Mouse (Mus musculus): ENCODE measurements at regions not wholly inside any gene's neighbourhood (a gene's known extent, or its start where the extent isn't known, plus 50 kb on each side); places are given as distances from the start of the nearest gene placed in this dataset.

DNA sequence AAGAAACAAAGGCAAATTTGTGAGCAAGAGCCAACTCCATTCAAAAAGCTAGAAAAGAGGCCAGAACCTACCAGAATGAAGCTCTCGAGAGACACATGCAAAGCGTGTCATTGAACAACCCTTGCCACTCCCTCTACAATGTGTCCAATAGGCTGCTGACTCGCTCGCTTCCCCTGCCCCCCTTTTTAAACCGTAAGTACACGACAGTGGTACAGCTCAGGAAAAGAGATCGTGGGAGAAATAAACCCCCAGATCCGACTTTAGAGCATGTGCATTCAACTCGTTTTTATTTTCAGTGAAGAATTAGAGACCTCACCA lies 367.1 kb downstream of the Sfmbt2 start:
- Histone ChIP-seq H3K4me1 (ENCODE audit: control insufficient read depth in 2 of 2, insufficient read depth in 2 of 2, low read length in 2 of 2, poor library complexity in 1 of 2) (no peaks in the 10 kb centered on the region), H3K4me3 (ENCODE audit: insufficient read depth in 1 of 2, low read depth in 1 of 2, low read length in 2 of 2, poor library complexity in 1 of 2, severe bottlenecking in 1 of 2) (no peak overlapping the region), H3K36me3 (ENCODE audit: control insufficient read depth, insufficient read depth, low read length, poor library complexity, severe bottlenecking) (no peaks in the 10 kb centered on the region), H3K9me3 (ENCODE audit: control insufficient read depth, insufficient read depth, low read depth, low read length) (no peaks in the 10 kb centered on the region), H3K9ac (ENCODE audit: insufficient read depth, low read depth, low read length, poor library complexity, severe bottlenecking) (no peak overlapping the region), H3K27ac (ENCODE audit: insufficient read depth, low read depth, low read length, poor library complexity, severe bottlenecking) (no peak overlapping the region)
- in situ Hi-C loops (cut with MboI; ENCODE audit: low sequenced_read_pairs in 2 of 2, unreplicated experiment in 2 of 2): no loop called here
- TF ChIP-seq MAFK (IDR thresholded peaks at IDR 0.05; ENCODE audit: insufficient read depth, low read depth, low read length): no peak
- no peak for TF ChIP-seq HCFC1 (IDR thresholded peaks at IDR 0.05; ENCODE audit: borderline replicate concordance, insufficient read depth, low read length)
- TF ChIP-seq ZNF384 (IDR thresholded peaks at IDR 0.05; ENCODE audit: low read depth, low read length): no peak
- TF ChIP-seq CHD2 (IDR thresholded peaks at IDR 0.05; ENCODE audit: low read depth, low read length): no peak
- TF ChIP-seq ZC3H11A (IDR thresholded peaks at IDR 0.05; ENCODE audit: borderline replicate concordance, low read depth, low read length): no peak
- no peak for DNase-seq (ENCODE audit: low read depth, low spot score)

DNA sequence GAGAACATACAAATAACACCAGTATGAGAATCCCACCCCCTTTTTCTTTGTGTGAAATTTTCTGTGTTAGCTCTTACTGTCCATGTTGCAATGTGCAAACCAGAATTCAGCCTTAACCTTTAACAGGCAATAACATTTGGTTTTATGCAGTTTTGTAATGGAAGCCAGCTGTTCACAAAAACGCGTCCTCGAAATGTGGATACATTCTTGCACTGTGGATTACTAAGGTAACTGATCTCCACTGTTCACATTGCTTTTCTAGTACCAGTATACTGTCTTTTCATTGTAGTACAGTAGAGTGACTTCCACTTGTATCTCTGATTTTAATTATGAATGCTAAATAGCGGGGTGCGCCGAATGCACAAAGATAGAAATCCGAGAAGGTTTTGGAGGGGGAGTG lies 374.8 kb downstream of the Sfmbt2 start:
- H3K27ac ChIP-seq (ENCODE audit: insufficient read depth, low read depth, low read length, poor library complexity, severe bottlenecking): no peak overlapping the region
- H3K9ac ChIP-seq (ENCODE audit: insufficient read depth, low read depth, low read length, poor library complexity, severe bottlenecking): no peak overlapping the region
- DNase-seq (ENCODE audit: low read depth, low spot score): no peak
- H3K9me3 ChIP-seq (ENCODE audit: control insufficient read depth, insufficient read depth, low read depth, low read length): no peaks in the 10 kb centered on the region
- no peak overlapping the region for H3K4me3 ChIP-seq (ENCODE audit: insufficient read depth in 1 of 2, low read depth in 1 of 2, low read length in 2 of 2, poor library complexity in 1 of 2, severe bottlenecking in 1 of 2)
- no peaks in the 10 kb centered on the region for H3K4me1 ChIP-seq (ENCODE audit: control insufficient read depth in 2 of 2, insufficient read depth in 2 of 2, low read length in 2 of 2, poor library complexity in 1 of 2)
- H3K36me3 ChIP-seq (ENCODE audit: control insufficient read depth, insufficient read depth, low read length, poor library complexity, severe bottlenecking): no peaks in the 10 kb centered on the region
- in situ Hi-C loops (cut with MboI; ENCODE audit: low sequenced_read_pairs in 2 of 2, unreplicated experiment in 2 of 2): no loop called here
- no peak for TF ChIP-seq CHD2 (IDR thresholded peaks at IDR 0.05; ENCODE audit: low read depth, low read length)
- TF ChIP-seq ZC3H11A (IDR thresholded peaks at IDR 0.05; ENCODE audit: borderline replicate concordance, low read depth, low read length): no peak
- TF ChIP-seq HCFC1 (IDR thresholded peaks at IDR 0.05; ENCODE audit: borderline replicate concordance, insufficient read depth, low read length): no peak
- TF ChIP-seq MAFK (IDR thresholded peaks at IDR 0.05; ENCODE audit: insufficient read depth, low read depth, low read length): no peak
- TF ChIP-seq ZNF384 (IDR thresholded peaks at IDR 0.05; ENCODE audit: low read depth, low read length): no peak

DNA sequence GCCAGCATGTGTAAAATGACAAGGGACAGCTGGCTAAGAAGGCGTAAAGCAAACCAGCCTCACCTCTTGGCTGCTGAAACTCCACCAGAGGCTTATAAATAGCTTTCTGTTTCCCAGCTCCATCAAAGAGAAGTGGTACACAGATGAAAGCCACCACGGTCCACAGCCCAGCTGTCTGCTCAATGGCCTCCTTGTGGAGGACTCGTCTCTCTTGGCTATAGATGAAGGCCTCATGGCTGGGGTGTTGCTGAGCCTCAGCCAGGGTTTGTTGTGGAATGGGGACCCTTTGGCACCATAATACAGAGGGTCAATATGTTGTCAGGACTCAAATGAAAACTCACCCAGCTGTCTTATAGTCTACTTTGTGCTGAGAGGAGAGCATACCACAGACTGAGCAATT lies 385.1 kb downstream of the Sfmbt2 start:
- no peak for DNase-seq (ENCODE audit: low read depth, low spot score)
- in situ Hi-C loops (cut with MboI; ENCODE audit: low sequenced_read_pairs in 2 of 2, unreplicated experiment in 2 of 2): no loop called here

DNA sequence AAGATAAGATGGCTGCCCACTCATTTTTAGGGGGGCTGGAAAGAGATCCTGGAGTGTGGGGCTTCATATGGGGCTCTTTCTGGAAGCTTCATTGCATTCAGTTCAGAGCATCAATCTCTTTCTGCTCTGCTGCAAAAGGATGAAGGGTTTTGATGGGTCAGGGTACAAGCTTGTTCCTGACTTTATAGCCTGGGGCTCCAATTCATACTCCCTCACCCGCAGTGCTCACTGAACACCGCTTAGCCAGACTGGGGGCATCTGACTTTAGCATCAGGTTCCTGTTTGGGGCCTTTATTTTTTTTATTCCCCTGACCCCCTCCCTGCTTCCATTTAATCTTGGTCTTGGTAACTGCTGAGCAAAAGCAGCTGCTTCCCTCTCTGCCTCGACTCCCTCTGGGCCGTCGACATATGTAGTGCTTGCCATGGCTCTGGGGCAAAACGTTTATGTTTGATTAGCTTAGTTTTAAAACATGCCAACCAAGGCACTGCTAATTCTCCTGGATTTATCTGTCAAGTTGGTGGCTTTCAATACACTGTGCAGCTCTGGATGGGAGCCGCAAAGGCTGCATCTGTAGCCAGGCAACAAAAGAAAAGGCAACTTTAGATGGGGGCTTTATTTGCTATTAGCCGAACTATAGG lies 387.0 kb downstream of the Sfmbt2 start:
- in situ Hi-C loops (cut with MboI; ENCODE audit: low sequenced_read_pairs in 2 of 2, unreplicated experiment in 2 of 2): no loop called here
- TF ChIP-seq MAFK (IDR thresholded peaks at IDR 0.05; ENCODE audit: insufficient read depth, low read depth, low read length) (no peak), ZNF384 (IDR thresholded peaks at IDR 0.05; ENCODE audit: low read depth, low read length) (no peak), CHD2 (IDR thresholded peaks at IDR 0.05; ENCODE audit: low read depth, low read length) (no peak), ZC3H11A (IDR thresholded peaks at IDR 0.05; ENCODE audit: borderline replicate concordance, low read depth, low read length) (no peak), HCFC1 (IDR thresholded peaks at IDR 0.05; ENCODE audit: borderline replicate concordance, insufficient read depth, low read length) (no peak)
- H3K27ac ChIP-seq (ENCODE audit: insufficient read depth, low read depth, low read length, poor library complexity, severe bottlenecking): no peak overlapping the region
- no peak overlapping the region for H3K9ac ChIP-seq (ENCODE audit: insufficient read depth, low read depth, low read length, poor library complexity, severe bottlenecking)
- no peaks in the 10 kb centered on the region for H3K36me3 ChIP-seq (ENCODE audit: control insufficient read depth, insufficient read depth, low read length, poor library complexity, severe bottlenecking)
- no peaks in the 10 kb centered on the region for H3K9me3 ChIP-seq (ENCODE audit: control insufficient read depth, insufficient read depth, low read depth, low read length)
- H3K4me1 ChIP-seq (ENCODE audit: control insufficient read depth in 2 of 2, insufficient read depth in 2 of 2, low read length in 2 of 2, poor library complexity in 1 of 2): no peaks in the 10 kb centered on the region
- DNase-seq (ENCODE audit: low read depth, low spot score): no peak
- no peak overlapping the region for H3K4me3 ChIP-seq (ENCODE audit: insufficient read depth in 1 of 2, low read depth in 1 of 2, low read length in 2 of 2, poor library complexity in 1 of 2, severe bottlenecking in 1 of 2)

More for the DNA sequence above, 385.1 kb downstream of the Sfmbt2 start:
- Histone ChIP-seq H3K36me3 (ENCODE audit: control insufficient read depth, insufficient read depth, low read length, poor library complexity, severe bottlenecking) (no peaks in the 10 kb centered on the region), H3K4me1 (ENCODE audit: control insufficient read depth in 2 of 2, insufficient read depth in 2 of 2, low read length in 2 of 2, poor library complexity in 1 of 2) (no peaks in the 10 kb centered on the region), H3K9me3 (ENCODE audit: control insufficient read depth, insufficient read depth, low read depth, low read length) (no peaks in the 10 kb centered on the region), H3K9ac (ENCODE audit: insufficient read depth, low read depth, low read length, poor library complexity, severe bottlenecking) (no peak overlapping the region), H3K27ac (ENCODE audit: insufficient read depth, low read depth, low read length, poor library complexity, severe bottlenecking) (no peak overlapping the region), H3K4me3 (ENCODE audit: insufficient read depth in 1 of 2, low read depth in 1 of 2, low read length in 2 of 2, poor library complexity in 1 of 2, severe bottlenecking in 1 of 2) (no peak overlapping the region)
- TF ChIP-seq ZNF384 (IDR thresholded peaks at IDR 0.05; ENCODE audit: low read depth, low read length): no peak
- TF ChIP-seq MAFK (IDR thresholded peaks at IDR 0.05; ENCODE audit: insufficient read depth, low read depth, low read length): no peak
- no peak for TF ChIP-seq CHD2 (IDR thresholded peaks at IDR 0.05; ENCODE audit: low read depth, low read length)

DNA sequence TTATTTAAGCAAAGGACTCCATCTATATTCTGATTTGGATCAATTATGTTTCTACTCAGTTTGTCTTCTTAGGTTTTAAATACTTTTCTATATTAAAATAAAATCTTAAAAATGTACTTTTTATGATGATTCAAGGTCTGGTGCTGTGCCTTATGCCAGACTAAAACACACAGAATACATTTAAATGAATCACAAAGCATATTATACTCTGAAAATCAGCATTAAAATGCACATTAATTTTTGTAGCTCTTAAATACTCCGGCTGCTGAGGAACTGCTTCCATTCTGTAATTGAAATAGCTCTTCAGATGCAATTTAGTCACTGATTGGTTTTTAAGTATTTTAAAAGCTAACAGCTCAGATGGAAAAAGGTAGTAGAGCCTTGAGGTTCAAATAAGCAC lies 387.6 kb downstream of the Sfmbt2 start:
- TF ChIP-seq ZNF384 (IDR thresholded peaks at IDR 0.05; ENCODE audit: low read depth, low read length) (no peak), HCFC1 (IDR thresholded peaks at IDR 0.05; ENCODE audit: borderline replicate concordance, insufficient read depth, low read length) (no peak), MAFK (IDR thresholded peaks at IDR 0.05; ENCODE audit: insufficient read depth, low read depth, low read length) (no peak), ZC3H11A (IDR thresholded peaks at IDR 0.05; ENCODE audit: borderline replicate concordance, low read depth, low read length) (no peak), CHD2 (IDR thresholded peaks at IDR 0.05; ENCODE audit: low read depth, low read length) (no peak)
- no peaks in the 10 kb centered on the region for H3K4me1 ChIP-seq (ENCODE audit: control insufficient read depth in 2 of 2, insufficient read depth in 2 of 2, low read length in 2 of 2, poor library complexity in 1 of 2)
- H3K27ac ChIP-seq (ENCODE audit: insufficient read depth, low read depth, low read length, poor library complexity, severe bottlenecking): no peak overlapping the region
- no peaks in the 10 kb centered on the region for H3K36me3 ChIP-seq (ENCODE audit: control insufficient read depth, insufficient read depth, low read length, poor library complexity, severe bottlenecking)
- DNase-seq (ENCODE audit: low read depth, low spot score): no peak
- no peak overlapping the region for H3K9ac ChIP-seq (ENCODE audit: insufficient read depth, low read depth, low read length, poor library complexity, severe bottlenecking)
- in situ Hi-C loops (cut with MboI; ENCODE audit: low sequenced_read_pairs in 2 of 2, unreplicated experiment in 2 of 2): no loop called here
- H3K4me3 ChIP-seq (ENCODE audit: insufficient read depth in 1 of 2, low read depth in 1 of 2, low read length in 2 of 2, poor library complexity in 1 of 2, severe bottlenecking in 1 of 2): no peak overlapping the region
- no peaks in the 10 kb centered on the region for H3K9me3 ChIP-seq (ENCODE audit: control insufficient read depth, insufficient read depth, low read depth, low read length)
